Mouse (Mus musculus): ENCODE data around the gene Ddb2.

Gene Ddb2

DNA sequence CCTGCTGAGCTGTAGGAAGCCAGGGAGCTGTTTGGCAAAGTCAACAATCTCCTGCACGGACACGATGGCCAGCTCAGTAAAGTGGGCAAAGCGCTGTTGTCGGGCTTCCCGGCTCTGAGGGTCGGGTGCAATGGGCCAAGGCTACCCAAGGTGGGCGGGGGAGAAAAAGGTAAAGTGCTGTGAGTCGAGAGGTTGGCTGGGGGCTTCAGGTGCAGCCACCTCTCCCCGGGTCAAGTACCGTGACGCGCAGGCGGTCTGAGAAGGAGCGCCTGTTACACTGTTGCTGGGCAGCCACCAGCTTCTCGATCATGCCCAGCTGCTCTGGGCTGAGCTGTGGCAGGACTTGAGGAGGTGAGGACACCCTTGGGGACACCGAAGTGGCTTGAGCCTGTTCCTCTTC is 46.3 kb downstream of the Ddb2 start:
- DNase-seq (ENCODE audit: low read depth, low spot score) = no peak

GRCm38 (mm10) chr2:91187431-91187830 is 49.4 kb downstream of the Ddb2 start:
- DNase-seq (ENCODE audit: low read depth, low spot score) = no peak

DNA sequence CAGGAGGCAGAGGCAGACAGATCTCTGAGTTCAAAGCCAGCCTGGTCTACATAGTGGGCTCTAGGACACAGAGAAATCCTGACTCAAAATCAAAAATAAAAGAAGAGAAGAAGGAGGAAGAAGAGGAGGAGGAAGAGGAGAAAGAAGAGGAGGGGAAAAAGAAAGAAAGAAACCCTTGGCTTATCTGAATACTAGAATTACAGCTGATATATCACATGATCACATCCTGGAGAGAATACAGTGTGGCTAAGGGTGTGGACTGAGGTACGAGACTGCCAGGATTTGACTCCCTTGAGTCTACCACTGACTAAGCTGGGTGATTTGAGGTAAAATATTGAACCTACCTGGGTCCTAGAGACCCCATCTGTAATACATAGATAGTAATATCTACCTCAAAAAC is 50.6 kb downstream of the Ddb2 start:
- no peak for DNase-seq (ENCODE audit: low read depth, low spot score)

- peak; percentile 56 for DNase-seq (ENCODE audit: low read depth, low spot score)
Observed at GRCm38 (mm10) chr2:91183711-91184405, 52.9 kb downstream of the Ddb2 start, which contains the start of gene Madd. Madd (minus strand) TSS chr2:91183837.

- peak; percentile 99 for DNase-seq (ENCODE audit: low read depth, low spot score)
Observed at GRCm38 (mm10) chr2:91183148-91183513, 53.7 kb downstream of the Ddb2 start.

GRCm38 (mm10) chr2:91182405-91183147 is 54.2 kb downstream of the Ddb2 start:
- peak; percentile 94 for DNase-seq (ENCODE audit: low read depth, low spot score)

DNA sequence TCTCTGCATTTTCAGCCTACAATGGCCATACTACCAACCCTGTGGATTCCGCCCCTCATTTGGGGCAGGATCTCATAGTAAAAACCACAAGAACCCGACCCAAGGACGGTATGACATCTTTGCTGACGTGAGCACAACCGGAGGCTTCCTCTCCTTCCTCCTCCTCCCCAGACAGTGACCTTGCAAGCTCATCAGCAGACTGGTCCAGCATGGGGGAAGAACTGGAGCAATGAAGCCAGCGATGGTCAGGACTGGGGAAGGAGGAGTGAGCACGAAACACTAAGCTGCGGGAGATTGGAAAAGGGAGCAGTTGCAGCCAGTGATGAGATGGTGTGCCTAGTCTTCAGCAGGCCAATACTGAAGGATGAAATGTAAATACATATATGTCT is 54.8 kb downstream of the Ddb2 start:
- no peak for DNase-seq (ENCODE audit: low read depth, low spot score)

DNA sequence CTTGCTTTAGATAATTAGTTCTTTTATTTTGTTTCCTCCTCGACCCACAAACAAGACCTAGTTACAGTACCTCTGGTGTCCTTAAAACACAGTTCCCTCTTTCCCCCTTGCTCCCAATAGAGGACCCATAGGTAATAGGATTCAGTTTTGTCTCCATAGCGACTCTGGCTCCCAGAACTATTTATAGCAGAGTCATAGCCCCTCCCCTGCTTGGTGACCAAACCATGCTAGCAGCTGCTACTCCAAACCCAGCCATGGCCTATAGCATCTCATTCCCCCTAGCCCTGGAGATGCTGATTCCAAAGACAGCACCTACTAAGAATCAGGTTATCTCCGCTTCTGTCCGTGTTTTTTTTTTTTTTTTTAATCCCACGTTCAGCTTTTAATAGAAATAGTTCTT is 56.1 kb downstream of the Ddb2 start:
- no peak for DNase-seq (ENCODE audit: low read depth, low spot score)

DNA sequence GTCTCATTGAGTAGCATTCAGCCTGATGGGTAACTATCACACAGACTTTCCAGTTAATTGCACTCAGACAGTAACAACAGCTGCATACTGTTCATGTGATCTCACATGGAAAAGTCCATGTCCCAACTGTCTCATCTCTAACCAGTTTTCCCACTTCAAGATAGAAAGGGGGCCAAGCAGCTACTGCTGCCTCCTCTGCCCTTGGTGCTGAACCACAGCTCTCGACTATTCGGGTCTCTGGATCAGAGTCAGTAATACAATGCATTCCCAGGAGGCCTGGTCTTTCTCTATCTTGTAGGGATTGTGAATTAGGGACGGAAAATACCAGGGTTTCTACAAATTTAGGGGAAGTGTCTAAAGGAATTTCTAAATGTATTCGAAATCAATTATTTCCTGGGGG is 57.0 kb downstream of the Ddb2 start:
- DNase-seq (ENCODE audit: low read depth, low spot score) = no peak

DNA sequence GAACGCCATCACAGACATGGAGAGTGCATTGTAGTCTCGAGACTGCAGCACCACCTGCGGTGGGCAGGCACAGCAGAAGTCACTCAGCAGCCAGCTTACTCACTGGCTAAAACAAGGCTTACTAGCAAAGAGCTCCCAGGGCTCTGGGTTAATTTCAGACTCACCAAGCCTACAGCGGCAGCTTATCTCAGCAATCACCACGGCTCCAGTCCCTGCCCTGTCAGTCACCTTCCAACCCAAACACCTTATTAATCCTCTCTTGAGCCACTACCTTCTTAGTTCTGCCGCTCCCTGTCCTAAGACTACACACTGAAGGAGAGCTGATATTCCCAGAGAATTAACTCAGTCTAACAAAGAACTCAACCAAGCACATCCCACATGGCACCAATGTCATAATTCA is 60.5 kb downstream of the Ddb2 start:
- no peak for DNase-seq (ENCODE audit: low read depth, low spot score)

DNA sequence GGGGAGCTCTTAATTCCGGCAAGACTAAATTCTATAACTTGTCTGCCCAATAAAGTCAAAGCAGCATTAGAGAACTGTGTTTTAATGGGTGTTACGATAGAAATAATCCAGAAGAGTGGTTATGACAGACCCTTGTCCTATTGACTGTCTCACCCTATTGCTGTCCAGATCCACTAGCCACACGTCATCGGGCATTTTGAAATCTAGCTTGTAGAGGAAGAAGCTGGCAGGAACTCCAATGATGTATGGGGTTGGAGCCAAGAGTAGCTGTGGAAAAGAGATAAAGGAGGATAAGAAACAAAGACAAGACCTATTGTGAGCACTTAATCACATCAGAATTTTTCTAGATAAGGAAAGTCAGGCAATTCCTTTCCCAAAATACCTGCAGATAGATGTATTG is 61.3 kb downstream of the Ddb2 start:
- no peak for DNase-seq (ENCODE audit: low read depth, low spot score)

GRCm38 (mm10) chr2:91169587-91170322 is 67.0 kb downstream of the Ddb2 start:
- DNase-seq (ENCODE audit: low read depth, low spot score) = no peak

GRCm38 (mm10) chr2:91167629-91168028 is 69.2 kb downstream of the Ddb2 start:
- DNase-seq (ENCODE audit: low read depth, low spot score) = no peak

- DNase-seq (ENCODE audit: low read depth, low spot score) = no peak
Observed at GRCm38 (mm10) chr2:91164991-91165390, 71.8 kb downstream of the Ddb2 start.

DNA sequence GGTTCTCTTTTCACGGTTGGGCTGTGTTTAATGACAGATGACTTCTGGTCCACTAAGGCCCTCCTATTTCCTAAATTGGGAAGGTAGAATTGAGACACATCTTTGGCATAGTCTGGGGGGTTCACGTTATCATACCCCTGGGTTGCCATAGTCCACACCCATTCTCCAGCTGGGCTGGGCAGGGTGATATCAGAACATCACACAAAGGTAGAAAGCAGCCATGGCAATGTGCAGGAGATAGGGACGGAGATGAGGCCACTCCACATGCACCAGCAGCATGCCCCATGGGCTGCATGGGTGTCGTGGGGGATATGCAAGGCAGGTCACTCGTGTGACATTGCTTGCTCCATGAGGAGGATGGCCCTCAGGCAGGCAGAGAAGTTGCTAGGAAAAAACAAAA is 73.2 kb downstream of the Ddb2 start:
- DNase-seq (ENCODE audit: low read depth, low spot score) = no peak

DNA sequence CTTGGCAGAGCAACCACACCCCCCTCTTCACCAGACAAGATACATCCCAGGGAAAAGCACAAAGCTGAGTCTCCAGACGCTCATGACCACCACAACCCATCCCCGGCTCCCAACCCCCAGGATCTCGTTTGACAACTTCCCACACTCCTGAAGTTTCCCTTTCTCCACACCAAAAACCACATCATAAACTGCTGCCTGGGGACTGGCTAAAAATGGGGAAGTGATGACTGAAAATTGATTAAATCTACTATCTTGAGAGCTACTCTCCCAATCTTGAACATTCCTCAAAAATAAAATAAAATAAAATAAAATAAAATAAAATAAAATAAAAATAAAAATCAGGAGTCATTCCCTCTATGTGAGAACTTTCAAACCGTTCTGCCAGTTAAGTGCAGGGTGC is 73.8 kb downstream of the Ddb2 start:
- no peak for DNase-seq (ENCODE audit: low read depth, low spot score)
